Mouse (Mus musculus) testis, adult 2 months (tissue): Measurements from ENCODE around the gene Tmem184b.

Source experiments
- CTCF ChIP-seq: fragments of 200-500 bp; IDR thresholded peaks from 2 replicates; pipeline ENCODE4 v1.5.1; 2012; ENCODE audit warnings: low read depth, mild to moderate bottlenecking, inconsistent platforms, low read length, moderate library complexity; ENCODE audit not compliant: control insufficient read depth, insufficient read depth, insufficient replicate concordance
- POLR2A ChIP-seq: fragments of 200-500 bp; IDR thresholded peaks from 2 replicates; pipeline ENCODE4 v1.6.1; 2012; ENCODE audit warnings: low read depth, mild to moderate bottlenecking, inconsistent platforms, low read length, moderate library complexity; ENCODE audit not compliant: control insufficient read depth

DNA sequence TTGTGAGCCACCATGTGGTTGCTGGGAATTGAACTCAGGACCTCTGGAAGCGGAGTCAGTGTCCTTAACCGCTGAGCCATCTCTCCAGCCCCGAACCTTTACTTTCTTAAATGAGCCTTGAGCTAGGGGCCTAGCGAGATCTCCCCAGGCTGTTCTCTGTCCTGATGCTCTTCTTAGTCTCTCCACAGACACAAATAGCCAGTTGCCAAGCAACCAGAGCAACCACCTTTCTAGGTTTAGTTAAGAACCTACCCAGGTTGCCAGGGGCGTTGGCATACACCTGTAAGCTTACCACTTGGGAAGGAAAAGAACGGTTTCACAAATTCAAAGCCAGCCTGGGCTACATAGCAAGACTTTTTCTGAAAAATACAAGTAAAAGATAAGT lies 73.4 kb downstream of the Tmem184b start:
- no peak for TF ChIP-seq POLR2A
- TF ChIP-seq CTCF: no peak
